Mouse (Mus musculus): ENCODE results near the gene Serinc3. TPM values are rescaled to one million over a fixed set of nuclear protein-coding genes. Genes with fewer than 3 reads are reported as not detected.
A peak's percentile ranks its signal among the peaks of the same experiment; 100 is the strongest.

Gene Serinc3
- polyA plus RNA-seq, 1 experiment from 2014 or later = 54.3 TPM

- peaks cover 35% of the 10 kb centered on the region for H3K4me1 ChIP-seq (replicated peaks; ENCODE audit: control insufficient read depth, insufficient read depth, low read length)
- ATAC-seq (replicated peaks; ENCODE audit: low FRiP score, low TSS enrichment, low read depth) (no peak), DNase-seq (ENCODE audit: low spot score) (no peak)
- peak overlapping the region; percentile 99 for H3K27ac ChIP-seq (ENCODE audit: low read depth)
- peak overlapping the region; percentile 81 for H3K4me3 ChIP-seq (ENCODE audit: low read depth, low read length)
- 77% methylated on average over 2 of the region's 2 CpGs for WGBS
- peak overlapping the region; percentile 78 for H3K9ac ChIP-seq (ENCODE audit: low read length)
- peaks cover 16% of the 10 kb centered on the region; the same call in 1 of the 2 replicates for H3K36me3 ChIP-seq (ENCODE audit: control insufficient read depth, insufficient read depth, low read length)
- no peaks in the 10 kb centered on the region for H3K9me3 ChIP-seq (ENCODE audit: control insufficient read depth, low read length)
- peak overlapping the region; percentile 70 for H3K4me2 ChIP-seq (ENCODE audit: low read length)
- H3K27me3 ChIP-seq (replicated peaks; ENCODE audit: control insufficient read depth, insufficient read depth, low read length) = no peaks in the 10 kb centered on the region
These were observed 1.4 kb downstream of the Serinc3 start for GRCm38 (mm10) chr2:163643576-163643971.

- Histone ChIP-seq H3K9me3 (ENCODE audit: control insufficient read depth, low read length) (no peaks in the 10 kb centered on the region), H3K9ac (ENCODE audit: low read length) (no peak overlapping the region), H3K36me3 (ENCODE audit: control insufficient read depth, insufficient read depth, low read length) (peaks cover 19% of the 10 kb centered on the region; the same call in 1 of the 2 replicates), H3K27ac (ENCODE audit: low read depth) (peak overlapping the region; percentile 99), H3K4me2 (ENCODE audit: low read length) (peak overlapping the region; percentile 70), H3K27me3 (replicated peaks; ENCODE audit: control insufficient read depth, insufficient read depth, low read length) (no peaks in the 10 kb centered on the region), H3K4me3 (ENCODE audit: low read depth, low read length) (peak overlapping the region; percentile 81), H3K4me1 (replicated peaks; ENCODE audit: control insufficient read depth, insufficient read depth, low read length) (peaks cover 41% of the 10 kb centered on the region)
- DNase-seq (ENCODE audit: low spot score) (no peak), ATAC-seq (replicated peaks; ENCODE audit: low FRiP score, low TSS enrichment, low read depth) (no peak)
- 90% methylated on average over 30 of the region's 30 CpGs for WGBS
These were observed 2.0 kb downstream of the Serinc3 start for GRCm38 (mm10) chr2:163642685-163643575.

- Histone ChIP-seq H3K4me2 (ENCODE audit: low read length) (peak overlapping the region; percentile 70), H3K4me1 (replicated peaks; ENCODE audit: control insufficient read depth, insufficient read depth, low read length) (peaks cover 44% of the 10 kb centered on the region), H3K9me3 (ENCODE audit: control insufficient read depth, low read length) (no peaks in the 10 kb centered on the region), H3K27me3 (replicated peaks; ENCODE audit: control insufficient read depth, insufficient read depth, low read length) (no peaks in the 10 kb centered on the region), H3K27ac (ENCODE audit: low read depth) (peak overlapping the region; percentile 57; the same call in 1 of the 2 replicates), H3K4me3 (ENCODE audit: low read depth, low read length) (no peak overlapping the region), H3K9ac (ENCODE audit: low read length) (no peak overlapping the region), H3K36me3 (ENCODE audit: control insufficient read depth, insufficient read depth, low read length) (peaks cover 21% of the 10 kb centered on the region)
- DNase-seq (ENCODE audit: low spot score) (no peak), ATAC-seq (replicated peaks; ENCODE audit: low FRiP score, low TSS enrichment, low read depth) (no peak)
- WGBS = 46% methylated on average over 3 of the region's 3 CpGs
These were observed 3.2 kb downstream of the Serinc3 start for GRCm38 (mm10) chr2:163641681-163642080.

- Histone ChIP-seq H3K4me1 (replicated peaks; ENCODE audit: control insufficient read depth, insufficient read depth, low read length) (peaks cover 44% of the 10 kb centered on the region), H3K27me3 (replicated peaks; ENCODE audit: control insufficient read depth, insufficient read depth, low read length) (no peaks in the 10 kb centered on the region), H3K4me3 (ENCODE audit: low read depth, low read length) (no peak overlapping the region), H3K4me2 (ENCODE audit: low read length) (no peak overlapping the region), H3K27ac (ENCODE audit: low read depth) (no peak overlapping the region), H3K9ac (ENCODE audit: low read length) (no peak overlapping the region), H3K9me3 (ENCODE audit: control insufficient read depth, low read length) (no peaks in the 10 kb centered on the region), H3K36me3 (ENCODE audit: control insufficient read depth, insufficient read depth, low read length) (peaks cover 32% of the 10 kb centered on the region)
- WGBS = 85% methylated on average over 3 of the region's 3 CpGs
- DNase-seq (ENCODE audit: low spot score) = no peak
- ATAC-seq (replicated peaks; ENCODE audit: low FRiP score, low TSS enrichment, low read depth) = no peak
These were observed 4.4 kb downstream of the Serinc3 start for GRCm38 (mm10) chr2:163640493-163640892.

- Histone ChIP-seq H3K4me2 (ENCODE audit: low read length) (no peak overlapping the region), H3K27ac (ENCODE audit: low read depth) (peak overlapping the region; percentile 1; the same call in 1 of the 2 replicates), H3K36me3 (ENCODE audit: control insufficient read depth, insufficient read depth, low read length) (peaks cover 54% of the 10 kb centered on the region), H3K9ac (ENCODE audit: low read length) (no peak overlapping the region), H3K4me3 (ENCODE audit: low read depth, low read length) (no peak overlapping the region), H3K9me3 (ENCODE audit: control insufficient read depth, low read length) (no peaks in the 10 kb centered on the region), H3K27me3 (replicated peaks; ENCODE audit: control insufficient read depth, insufficient read depth, low read length) (no peaks in the 10 kb centered on the region), H3K4me1 (replicated peaks; ENCODE audit: control insufficient read depth, insufficient read depth, low read length) (peaks cover 34% of the 10 kb centered on the region)
- ATAC-seq (replicated peaks; ENCODE audit: low FRiP score, low TSS enrichment, low read depth) (peak; percentile 64; the same call in 1 of the 2 replicates), DNase-seq (ENCODE audit: low spot score) (no peak)
- WGBS = 34% methylated on average over 5 of the region's 5 CpGs
These were observed 7.2 kb downstream of the Serinc3 start for GRCm38 (mm10) chr2:163637655-163638266.

- H3K4me2 ChIP-seq (ENCODE audit: low read length) = no peak overlapping the region
- ATAC-seq (replicated peaks; ENCODE audit: low FRiP score, low TSS enrichment, low read depth) = no peak
- 86% methylated on average over 2 of the region's 2 CpGs for WGBS
- no peak overlapping the region for H3K4me3 ChIP-seq (ENCODE audit: low read depth, low read length)
- DNase-seq (ENCODE audit: low spot score) = no peak
- H3K4me1 ChIP-seq (replicated peaks; ENCODE audit: control insufficient read depth, insufficient read depth, low read length) = peaks cover 20% of the 10 kb centered on the region
- peaks cover 69% of the 10 kb centered on the region for H3K36me3 ChIP-seq (ENCODE audit: control insufficient read depth, insufficient read depth, low read length)
- no peaks in the 10 kb centered on the region for H3K9me3 ChIP-seq (ENCODE audit: control insufficient read depth, low read length)
- H3K9ac ChIP-seq (ENCODE audit: low read length) = no peak overlapping the region
- H3K27me3 ChIP-seq (replicated peaks; ENCODE audit: control insufficient read depth, insufficient read depth, low read length) = no peaks in the 10 kb centered on the region
- H3K27ac ChIP-seq (ENCODE audit: low read depth) = no peak overlapping the region
These were observed 8.9 kb downstream of the Serinc3 start for GRCm38 (mm10) chr2:163636057-163636456.

GRCm38 (mm10) chr2:163634211-163634610 is 10.7 kb downstream of the Serinc3 start:
- no peaks in the 10 kb centered on the region for H3K9me3 ChIP-seq (ENCODE audit: control insufficient read depth, low read length)
- H3K4me1 ChIP-seq (replicated peaks; ENCODE audit: control insufficient read depth, insufficient read depth, low read length) = peaks cover 15% of the 10 kb centered on the region
- H3K4me2 ChIP-seq (ENCODE audit: low read length) = no peak overlapping the region
- no peak overlapping the region for H3K4me3 ChIP-seq (ENCODE audit: low read depth, low read length)
- 92% methylated on average over 2 of the region's 2 CpGs for WGBS
- DNase-seq (ENCODE audit: low spot score) = no peak
- H3K27me3 ChIP-seq (replicated peaks; ENCODE audit: control insufficient read depth, insufficient read depth, low read length) = no peaks in the 10 kb centered on the region
- no peak overlapping the region for H3K9ac ChIP-seq (ENCODE audit: low read length)
- peaks cover 76% of the 10 kb centered on the region for H3K36me3 ChIP-seq (ENCODE audit: control insufficient read depth, insufficient read depth, low read length)
- H3K27ac ChIP-seq (ENCODE audit: low read depth) = no peak overlapping the region
- ATAC-seq (replicated peaks; ENCODE audit: low FRiP score, low TSS enrichment, low read depth) = no peak

- ATAC-seq (replicated peaks; ENCODE audit: low FRiP score, low TSS enrichment, low read depth) = no peak
- DNase-seq (ENCODE audit: low spot score) = no peak
- H3K4me3 ChIP-seq (ENCODE audit: low read depth, low read length) = no peak overlapping the region
- H3K27me3 ChIP-seq (replicated peaks; ENCODE audit: control insufficient read depth, insufficient read depth, low read length) = no peaks in the 10 kb centered on the region
- H3K4me1 ChIP-seq (replicated peaks; ENCODE audit: control insufficient read depth, insufficient read depth, low read length) = no peaks in the 10 kb centered on the region
- H3K9ac ChIP-seq (ENCODE audit: low read length) = no peak overlapping the region
- no peak overlapping the region for H3K27ac ChIP-seq (ENCODE audit: low read depth)
- WGBS = 91% methylated on average over 2 of the region's 2 CpGs
- no peak overlapping the region for H3K4me2 ChIP-seq (ENCODE audit: low read length)
- peaks cover 92% of the 10 kb centered on the region for H3K36me3 ChIP-seq (ENCODE audit: control insufficient read depth, insufficient read depth, low read length)
- no peaks in the 10 kb centered on the region for H3K9me3 ChIP-seq (ENCODE audit: control insufficient read depth, low read length)
These were observed 13.2 kb downstream of the Serinc3 start for GRCm38 (mm10) chr2:163631715-163632114.

All from intestine, embryonic 14.5 days (tissue).